Mouse (Mus musculus) embryonic facial prominence, embryonic 15.5 days (tissue): ENCODE data around the gene Pds5b. TPM values are rescaled to one million over a fixed set of nuclear protein-coding genes. Genes with fewer than 3 reads are reported as not detected.
"Not testable (repeated sequence)": the region's sequence is repeated elsewhere in the genome, so short reads cannot be mapped to it uniquely, and the experiment has no call there.

Experiments used
- ATAC-seq: fragments of 200-750 bp; cut with Nextera tagmentation; 2 replicates; pipeline ENCODE4 v1.8.0; 2017; ENCODE audit warnings: low read depth, moderate TSS enrichment; ENCODE audit not compliant: insufficient number of reproducible peaks, low FRiP score, low TSS enrichment
- H3K27ac ChIP-seq: fragments of 300-500 bp; sonication (generic); replicated peaks from 2 replicates; pipeline ENCODE4 v1.5.1; 2015; ENCODE audit warnings: mild to moderate bottlenecking, inconsistent platforms
- H3K27me3 ChIP-seq: fragments of 300-500 bp; sonication (generic); 2 replicates; pipeline ENCODE4 v1.6.1; 2015; ENCODE audit warnings: inconsistent platforms
- H3K36me3 ChIP-seq: fragments of 300-500 bp; sonication (generic); 2 replicates; pipeline ENCODE4 v1.6.1; 2015; ENCODE audit warnings: mild to moderate bottlenecking, inconsistent platforms
- H3K4me1 ChIP-seq: fragments of 300-500 bp; sonication (generic); 2 replicates; pipeline ENCODE4 v1.6.1; 2015; ENCODE audit warnings: inconsistent platforms
- H3K4me2 ChIP-seq: fragments of 300-500 bp; sonication (generic); replicated peaks from 2 replicates; pipeline ENCODE4 v1.6.1; 2015; ENCODE audit warnings: mild to moderate bottlenecking, inconsistent platforms
- H3K4me3 ChIP-seq: fragments of 300-500 bp; sonication (generic); replicated peaks from 2 replicates; pipeline ENCODE4 v1.5.1; 2015; ENCODE audit warnings: mild to moderate bottlenecking, inconsistent platforms
- H3K9ac ChIP-seq: fragments of 300-500 bp; sonication (generic); 2 replicates; pipeline ENCODE4 v1.6.1; 2015; ENCODE audit warnings: inconsistent platforms
- H3K9me3 ChIP-seq: fragments of 300-500 bp; sonication (generic); replicated peaks from 2 replicates; pipeline ENCODE4 v1.6.1; 2016; ENCODE audit warnings: inconsistent platforms
- WGBS: fragments of 180-500 bp; shearing (Covaris S2); methylation state at CpG from one replicate; pipeline ENCODE4 v1.1.7; 2015; 5-methylcytosine and 5-hydroxymethylcytosine counted together
- polyA plus RNA-seq: library from polyadenylated mRNA; unstranded; fragments of >200 nt; fragmentation: Nextera tagmentation; extraction: Ambion mirVana; gene quantifications from 2 replicates; pipeline ENCODE4 v1.2.1, GENCODE M21; 2015

Gene Pds5b
- polyA plus RNA-seq = 25.6 and 27.4 TPM in 2 replicates

DNA sequence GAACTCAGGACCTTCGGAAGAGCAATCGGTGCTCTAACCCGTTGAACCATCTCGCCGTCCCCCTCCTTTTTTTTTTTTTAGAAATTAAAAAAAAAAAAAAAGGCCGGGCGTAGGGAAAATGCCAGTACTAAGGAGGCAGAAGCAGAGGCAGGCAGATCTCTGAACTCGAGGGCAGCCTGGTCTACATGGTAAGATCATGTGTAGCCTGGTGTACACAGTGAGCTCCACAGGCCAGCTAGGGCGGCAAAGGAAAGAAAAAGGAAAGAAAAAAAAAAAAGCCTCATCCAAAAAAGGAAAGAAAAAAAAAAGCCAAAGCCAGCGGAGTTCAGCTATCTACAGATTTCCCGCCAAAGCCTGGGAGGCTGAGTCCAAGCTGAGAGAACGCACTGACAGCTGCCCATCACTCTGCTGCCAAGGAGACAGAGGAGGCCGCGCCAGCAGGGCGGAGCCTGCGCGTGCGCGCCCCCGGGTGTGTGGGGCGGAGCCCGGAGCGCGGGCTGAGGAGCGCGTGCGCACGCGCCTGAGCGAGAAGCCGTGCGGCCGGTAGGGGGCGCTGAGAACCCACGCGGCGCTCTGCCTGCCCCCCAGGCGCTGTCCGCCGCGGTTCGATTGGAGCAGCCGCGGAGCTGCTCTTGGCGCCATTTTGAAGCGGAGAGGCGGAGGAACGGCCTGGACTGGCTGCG is at the start of gene Pds5b:
TSS of gene Pds5b (plus strand) at position 587 of the 683 bp plus-strand sequence.
- peak; percentile 96 for ATAC-seq
- Histone ChIP-seq H3K4me2 (peak within 1 kb of the TSS; percentile 58), H3K4me3 (peak within 1 kb of the TSS; percentile 89), H3K27ac (peak within 1 kb of the TSS; percentile 95), H3K9ac (peak within 1 kb of the TSS; percentile 88), H3K4me1 (peaks cover 5% of the 10 kb centered on the region), H3K36me3 (no peaks in the 10 kb centered on the region), H3K27me3 (no peaks in the 10 kb centered on the region), H3K9me3 (no peaks in the 10 kb centered on the region)
- 14% methylated on average over 47 of the region's 49 CpGs for WGBS

DNA sequence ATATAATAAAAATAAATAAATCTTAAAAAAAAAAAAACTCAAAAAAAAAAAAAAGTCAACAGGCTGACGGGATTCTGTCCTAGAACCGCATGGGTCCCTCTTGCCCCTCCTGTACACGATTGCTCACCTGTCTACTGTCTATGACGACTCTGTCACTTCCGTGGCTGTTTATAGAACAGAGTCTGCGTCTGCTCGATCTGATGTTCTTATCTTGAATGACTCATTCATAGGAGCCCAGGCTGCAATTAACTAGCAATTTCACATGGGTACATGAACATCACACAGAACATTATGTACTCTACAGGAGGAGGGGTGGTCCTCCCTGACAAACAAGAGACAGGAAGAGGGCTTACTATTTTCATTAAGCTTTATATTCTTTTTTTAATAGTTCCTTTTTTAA is 48.0 kb upstream of the Pds5b start:
- 77% methylated on average over 7 of the region's 7 CpGs for WGBS
- Histone ChIP-seq H3K4me2 (no peak overlapping the region), H3K4me1 (no peaks in the 10 kb centered on the region), H3K9ac (no peak overlapping the region), H3K4me3 (no peak overlapping the region), H3K27me3 (no peaks in the 10 kb centered on the region), H3K36me3 (no peaks in the 10 kb centered on the region), H3K9me3 (no peaks in the 10 kb centered on the region), H3K27ac (no peak overlapping the region)
- ATAC-seq = no peak

DNA sequence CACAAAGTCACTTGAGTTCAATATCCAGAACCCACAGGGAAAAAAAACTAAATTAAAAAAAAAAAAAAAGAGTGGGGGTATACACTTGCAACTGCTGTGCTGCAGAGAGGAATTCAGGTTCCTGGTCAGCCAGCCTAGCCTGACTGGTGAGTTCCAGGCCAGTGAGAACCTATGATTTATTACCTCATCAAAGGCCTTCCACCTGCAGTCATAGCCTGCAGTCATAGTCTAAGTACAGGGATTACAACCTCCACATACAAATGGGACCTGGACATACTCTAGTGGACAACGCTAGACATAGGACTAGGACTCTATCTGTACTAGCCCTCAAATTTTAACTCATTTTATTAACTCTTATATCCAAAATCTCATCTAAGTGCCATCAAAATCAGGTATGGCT is 44.3 kb upstream of the Pds5b start:
- Histone ChIP-seq H3K27me3 (no peaks in the 10 kb centered on the region), H3K9ac (no peak overlapping the region), H3K36me3 (peaks cover 5% of the 10 kb centered on the region; the same call in 1 of the 2 replicates), H3K4me3 (no peak overlapping the region), H3K9me3 (no peaks in the 10 kb centered on the region), H3K4me2 (no peak overlapping the region), H3K4me1 (no peaks in the 10 kb centered on the region), H3K27ac (no peak overlapping the region)
- 72% methylated on average over 1 of the region's 1 CpGs for WGBS
- no peak for ATAC-seq

DNA sequence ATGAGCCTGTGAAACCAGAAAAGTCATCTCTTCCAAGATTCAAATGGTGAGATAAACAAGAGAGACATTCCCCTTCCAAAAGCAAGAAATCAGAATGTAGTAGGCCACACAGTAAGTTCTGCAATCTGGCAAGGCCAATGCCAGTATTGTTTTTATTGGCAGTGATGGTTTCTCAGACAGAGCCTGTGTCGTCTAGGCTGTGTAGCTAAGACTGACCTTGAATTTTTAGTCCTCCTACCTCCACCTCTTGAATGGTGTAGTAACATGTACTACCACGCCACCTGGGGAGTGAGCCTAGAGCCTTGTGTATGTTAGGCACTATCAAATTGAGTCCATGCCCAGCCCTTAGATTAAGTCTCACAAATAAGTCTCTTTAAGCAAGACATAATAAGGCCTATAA is 43.8 kb upstream of the Pds5b start:
- H3K4me2 ChIP-seq = no peak overlapping the region
- no peak for ATAC-seq

DNA sequence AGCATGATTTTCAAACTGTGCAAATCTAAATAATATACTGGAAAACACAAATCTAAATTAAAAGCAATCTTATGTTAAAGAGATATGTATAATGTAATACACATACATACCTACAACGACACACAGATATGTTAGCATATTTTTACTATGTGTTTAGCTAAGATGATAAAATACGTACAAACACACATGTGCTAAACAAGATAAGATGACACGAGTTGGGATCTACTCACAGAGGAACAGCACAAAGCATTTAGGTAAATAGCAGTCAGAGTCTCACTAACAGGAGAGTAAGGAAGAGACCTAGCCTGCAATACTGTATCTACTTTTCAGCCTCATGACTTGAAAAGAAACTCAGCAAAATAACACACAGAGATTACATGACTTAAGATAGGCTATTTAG is 32.1 kb upstream of the Pds5b start:
- Histone ChIP-seq H3K27me3 (no peaks in the 10 kb centered on the region), H3K4me2 (no peak overlapping the region), H3K36me3 (peaks cover 37% of the 10 kb centered on the region), H3K4me3 (no peak overlapping the region), H3K9me3 (no peaks in the 10 kb centered on the region), H3K4me1 (no peaks in the 10 kb centered on the region), H3K27ac (no peak overlapping the region), H3K9ac (no peak overlapping the region)
- WGBS = 92% methylated on average over 3 of the region's 3 CpGs
- ATAC-seq = no peak

More for the DNA sequence above, 43.8 kb upstream of the Pds5b start:
- Histone ChIP-seq H3K27me3 (no peaks in the 10 kb centered on the region), H3K27ac (no peak overlapping the region), H3K9ac (no peak overlapping the region), H3K36me3 (peaks cover 9% of the 10 kb centered on the region; the same call in 1 of the 2 replicates), H3K9me3 (no peaks in the 10 kb centered on the region), H3K4me1 (no peaks in the 10 kb centered on the region), H3K4me3 (no peak overlapping the region)
- 78% methylated on average over 2 of the region's 2 CpGs for WGBS

DNA sequence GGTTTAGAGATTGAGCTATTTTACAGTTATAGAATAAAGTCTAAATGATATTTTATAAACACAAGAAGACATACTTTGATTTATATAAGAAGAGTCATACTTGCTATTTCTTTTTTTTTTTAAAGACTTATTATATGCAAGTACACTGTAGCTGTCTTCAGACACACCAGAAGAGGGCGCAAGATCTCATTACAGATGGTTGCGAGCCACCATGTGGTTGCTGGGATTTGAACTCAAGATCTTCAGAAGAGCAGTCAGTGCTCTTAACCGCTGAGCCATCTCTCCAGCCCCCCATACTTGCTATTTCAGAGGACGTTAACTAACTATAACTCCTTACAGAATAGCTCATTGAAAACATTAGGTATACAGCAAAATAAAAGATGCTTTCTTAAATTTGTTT is 30.1 kb upstream of the Pds5b start:
- not testable (repeated sequence) for H3K4me3 ChIP-seq, ATAC-seq, H3K4me2 ChIP-seq, H3K9ac ChIP-seq, H3K4me1 ChIP-seq, H3K9me3 ChIP-seq, H3K27ac ChIP-seq, H3K27me3 ChIP-seq
- H3K36me3 ChIP-seq = peaks cover 35% of the 10 kb centered on the region
- WGBS = 96% methylated on average over 4 of the region's 4 CpGs

DNA sequence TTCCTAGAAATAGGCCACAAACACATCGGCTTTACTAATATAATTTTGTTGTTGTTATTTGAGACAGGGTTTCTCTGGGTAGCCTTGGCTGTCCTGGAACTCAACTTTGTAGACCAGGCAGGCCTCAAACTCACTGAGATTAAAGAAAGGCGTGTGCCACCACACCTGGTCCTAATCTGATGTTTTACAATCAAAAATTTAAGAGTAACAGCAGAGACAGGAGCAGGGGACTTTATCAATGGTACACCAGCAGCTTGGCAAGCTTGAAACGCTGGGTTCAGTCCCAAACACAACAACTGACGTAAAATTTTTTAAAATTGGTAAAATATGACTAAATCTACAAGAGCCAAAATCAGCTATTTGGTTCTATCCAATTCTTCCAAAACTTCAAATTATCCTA is 28.6 kb upstream of the Pds5b start:
- H3K4me1 ChIP-seq = no peaks in the 10 kb centered on the region
- H3K4me3 ChIP-seq = no peak overlapping the region
- H3K9ac ChIP-seq = no peak overlapping the region
- ATAC-seq = no peak
- H3K27me3 ChIP-seq = no peaks in the 10 kb centered on the region
- no peak overlapping the region for H3K27ac ChIP-seq
- H3K9me3 ChIP-seq = no peaks in the 10 kb centered on the region
- H3K4me2 ChIP-seq = no peak overlapping the region
- 84% methylated on average over 4 of the region's 4 CpGs for WGBS
- peaks cover 48% of the 10 kb centered on the region for H3K36me3 ChIP-seq

DNA sequence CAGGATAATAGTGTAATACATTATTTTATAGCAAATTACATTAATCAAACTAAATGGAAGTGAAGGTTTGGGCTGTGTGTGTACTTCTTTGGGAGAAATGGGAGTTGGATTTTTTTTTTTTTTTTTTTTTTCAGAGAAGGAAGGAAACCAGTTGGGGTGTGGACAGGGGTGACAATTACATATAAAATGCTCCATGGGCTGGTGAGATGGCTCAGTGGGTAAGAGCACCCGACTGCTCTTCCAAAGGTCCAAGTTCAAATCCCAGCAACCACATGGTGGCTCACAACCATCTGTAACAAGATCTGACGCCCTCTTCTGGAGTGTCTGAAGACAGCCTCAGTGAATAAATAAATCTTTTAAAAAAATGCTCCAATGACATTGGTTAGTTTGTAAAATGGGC is 21.0 kb upstream of the Pds5b start:
- H3K36me3 ChIP-seq = peaks cover 24% of the 10 kb centered on the region
- no peak for ATAC-seq
- H3K4me2 ChIP-seq = no peak overlapping the region
- H3K27ac ChIP-seq = no peak overlapping the region
- 85% methylated on average over 2 of the region's 2 CpGs for WGBS
- no peak overlapping the region for H3K9ac ChIP-seq
- H3K9me3 ChIP-seq = no peaks in the 10 kb centered on the region
- H3K4me1 ChIP-seq = no peaks in the 10 kb centered on the region
- H3K27me3 ChIP-seq = no peaks in the 10 kb centered on the region
- H3K4me3 ChIP-seq = no peak overlapping the region

DNA sequence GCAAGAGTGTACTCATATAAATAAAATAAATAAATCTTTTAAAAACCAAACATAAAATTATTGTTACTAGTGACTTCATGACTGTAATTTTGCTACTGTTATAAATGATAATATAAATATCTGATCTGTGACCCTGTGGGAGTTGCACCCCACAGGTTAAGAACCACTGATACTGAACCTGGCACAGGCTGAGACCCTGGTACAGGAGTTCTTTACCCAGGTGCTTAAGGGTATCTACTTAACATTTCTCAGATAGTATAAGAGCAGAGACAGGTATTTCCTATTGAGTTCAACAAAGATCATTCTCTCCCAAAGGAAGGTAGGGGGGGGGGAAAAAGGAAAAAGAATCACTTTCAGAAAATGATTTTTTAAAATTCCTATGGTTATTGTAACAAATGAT is 19.0 kb upstream of the Pds5b start:
- H3K27ac ChIP-seq = no peak overlapping the region
- H3K27me3 ChIP-seq = no peaks in the 10 kb centered on the region
- no peaks in the 10 kb centered on the region for H3K9me3 ChIP-seq
- H3K4me3 ChIP-seq = no peak overlapping the region
- no peaks in the 10 kb centered on the region for H3K4me1 ChIP-seq
- ATAC-seq = no peak
- H3K36me3 ChIP-seq = peaks cover 10% of the 10 kb centered on the region; the same call in 1 of the 2 replicates
- no peak overlapping the region for H3K4me2 ChIP-seq
- H3K9ac ChIP-seq = no peak overlapping the region

DNA sequence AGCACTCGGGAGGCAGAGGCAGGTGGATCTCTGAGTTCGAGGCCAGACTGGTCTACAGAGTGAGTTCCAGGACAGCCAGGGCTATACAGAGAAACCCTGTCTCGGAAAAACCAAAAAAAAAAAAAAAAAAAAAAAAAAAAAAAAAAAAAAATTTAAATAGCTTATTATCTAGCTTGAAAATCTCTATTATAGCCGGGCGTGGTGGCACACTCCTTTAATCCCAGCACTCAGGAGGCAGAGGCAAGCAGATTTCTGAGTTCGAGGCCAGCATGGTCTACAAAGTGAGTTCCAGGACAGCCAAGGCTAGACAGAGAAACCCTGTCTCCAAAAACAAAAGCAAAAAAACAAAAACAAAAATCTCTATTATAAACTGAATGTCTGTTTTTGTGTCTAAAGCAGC is 14.1 kb upstream of the Pds5b start:
- not testable (repeated sequence) for H3K4me3 ChIP-seq, H3K4me2 ChIP-seq, H3K27me3 ChIP-seq, H3K9ac ChIP-seq, H3K27ac ChIP-seq, ATAC-seq, H3K4me1 ChIP-seq, H3K9me3 ChIP-seq
- H3K36me3 ChIP-seq = peaks cover 25% of the 10 kb centered on the region
- 91% methylated on average over 6 of the region's 6 CpGs for WGBS

DNA sequence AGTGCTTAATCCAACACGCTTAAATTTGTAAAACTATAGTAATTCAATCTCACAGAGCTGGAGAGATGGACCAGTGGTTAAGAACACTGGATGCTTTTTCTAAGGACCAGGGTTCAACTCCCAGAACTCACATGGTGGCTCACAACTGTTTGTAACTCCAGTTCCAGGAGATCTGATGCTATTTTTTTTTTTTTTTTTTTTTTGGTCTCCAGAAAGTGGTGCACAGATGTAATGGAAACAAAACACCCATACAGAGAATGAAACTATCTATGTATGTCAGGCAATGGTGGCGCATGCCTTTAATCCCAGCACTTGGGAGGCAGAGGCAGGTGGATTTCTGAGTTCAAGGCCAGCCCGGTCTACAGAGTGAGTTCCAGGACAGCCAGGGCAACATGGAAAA is 13.2 kb upstream of the Pds5b start:
- H3K27me3 ChIP-seq, H3K4me1 ChIP-seq, H3K9ac ChIP-seq, H3K27ac ChIP-seq, H3K4me3 ChIP-seq, H3K4me2 ChIP-seq, H3K9me3 ChIP-seq, ATAC-seq: not testable (repeated sequence)
- H3K36me3 ChIP-seq = peaks cover 23% of the 10 kb centered on the region
- 92% methylated on average over 3 of the region's 3 CpGs for WGBS

DNA sequence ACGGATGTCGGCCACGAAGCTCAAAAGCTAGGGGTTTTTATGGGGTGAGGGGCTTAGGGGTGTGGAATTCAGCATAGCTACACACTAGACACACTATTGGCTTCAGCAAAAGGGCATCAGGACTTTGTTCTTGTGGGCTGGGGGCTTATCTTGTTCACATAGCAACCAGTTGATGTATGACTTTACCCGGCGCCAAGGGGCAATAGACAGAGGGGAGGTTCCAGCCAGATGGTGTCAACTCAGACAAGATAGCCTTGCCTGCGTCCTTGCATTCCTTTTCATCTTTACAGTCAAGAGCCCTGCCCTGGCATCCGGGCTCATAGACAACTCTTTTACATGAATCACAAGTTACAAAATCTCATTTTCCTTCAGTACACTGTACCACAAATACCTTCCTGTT is 9.6 kb upstream of the Pds5b start:
- H3K27me3 ChIP-seq, H3K27ac ChIP-seq, H3K4me2 ChIP-seq, H3K9ac ChIP-seq, H3K9me3 ChIP-seq, H3K4me1 ChIP-seq, H3K4me3 ChIP-seq, ATAC-seq: not testable (repeated sequence)
- 89% methylated on average over 7 of the region's 7 CpGs for WGBS
- peaks cover 23% of the 10 kb centered on the region for H3K36me3 ChIP-seq
